Mouse (Mus musculus) monocyte, adult 5-6 weeks (primary cell): Measurements from ENCODE around the gene Mettl1. TPM values are rescaled to one million over a fixed set of nuclear protein-coding genes. Genes with fewer than 3 reads are reported as not detected.
"Not testable (repeated sequence)": the region's sequence is repeated elsewhere in the genome, so short reads cannot be mapped to it uniquely, and the experiment has no call there.

Experiments used
- ATAC-seq: fragments of 153-309, 156-312 bp; replicated peaks from 2 replicates; pipeline ENCODE4 v1.8.0; 2017; ENCODE audit warnings: mild to moderate bottlenecking; ENCODE audit not compliant: low TSS enrichment, insufficient number of reproducible peaks, severe bottlenecking, poor library complexity, low FRiP score
- total RNA-seq: library from RNA; stranded (forward); fragments of 200-1000, 200-491, 200-594 nt; gene quantifications from 3 replicates; pipeline ENCODE4 v1.2.3, GENCODE M21; 2017

Gene Mettl1
- total RNA-seq, 1 experiment from 2014 or later: 1.3 TPM

DNA sequence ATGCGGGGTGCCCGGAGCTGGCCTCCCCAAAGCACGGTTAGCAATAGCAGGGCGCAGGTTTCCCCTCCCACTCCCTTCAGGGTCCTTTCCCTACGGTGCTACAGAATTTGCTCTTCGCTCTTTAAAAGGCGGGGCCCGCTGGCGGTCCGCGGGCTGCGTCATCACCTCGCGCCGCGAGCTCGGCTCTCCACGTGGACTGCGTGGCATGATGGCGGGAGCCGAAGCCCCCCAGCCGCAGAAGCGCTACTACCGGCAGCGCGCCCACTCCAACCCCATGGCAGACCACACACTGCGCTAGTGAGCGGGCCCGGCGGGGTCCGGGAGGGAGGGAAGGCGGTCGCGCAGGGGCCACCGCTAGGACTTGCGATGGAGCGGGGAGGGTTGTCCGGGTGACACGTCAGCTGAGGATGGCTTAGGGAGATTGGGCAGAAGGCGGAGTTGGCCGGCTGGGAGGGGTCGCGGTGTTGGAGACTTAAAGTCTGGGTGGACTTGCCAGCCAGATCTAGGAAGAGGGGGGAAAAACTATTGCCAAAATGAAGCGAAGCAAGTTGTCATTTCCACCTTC is 642 bp downstream of the Mettl1 start:
- ATAC-seq: peak; percentile 61

GRCm38 (mm10) chr10:127042468-127043115 is 1.4 kb downstream of the Mettl1 start:
- ATAC-seq: no peak

DNA sequence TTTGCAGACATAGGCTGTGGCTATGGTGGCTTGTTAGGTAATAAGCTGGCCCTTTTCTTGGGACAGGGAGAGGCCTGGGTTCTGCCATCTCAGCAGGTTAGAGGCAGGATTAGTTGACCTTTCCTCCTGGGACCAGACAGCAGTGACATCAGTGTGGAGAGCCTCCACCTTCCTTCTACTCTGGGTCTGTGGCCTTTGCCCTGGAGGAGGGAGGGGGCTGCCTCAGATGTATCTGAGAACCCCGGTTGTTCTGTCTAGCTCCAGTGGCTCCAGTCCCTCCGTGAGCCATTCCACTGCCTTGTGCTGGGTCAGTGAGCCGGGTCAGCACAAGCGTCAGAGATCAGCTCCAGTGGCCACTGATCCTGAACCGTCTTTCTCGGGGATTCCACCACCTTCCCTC is 2.0 kb downstream of the Mettl1 start:
- no peak for ATAC-seq

DNA sequence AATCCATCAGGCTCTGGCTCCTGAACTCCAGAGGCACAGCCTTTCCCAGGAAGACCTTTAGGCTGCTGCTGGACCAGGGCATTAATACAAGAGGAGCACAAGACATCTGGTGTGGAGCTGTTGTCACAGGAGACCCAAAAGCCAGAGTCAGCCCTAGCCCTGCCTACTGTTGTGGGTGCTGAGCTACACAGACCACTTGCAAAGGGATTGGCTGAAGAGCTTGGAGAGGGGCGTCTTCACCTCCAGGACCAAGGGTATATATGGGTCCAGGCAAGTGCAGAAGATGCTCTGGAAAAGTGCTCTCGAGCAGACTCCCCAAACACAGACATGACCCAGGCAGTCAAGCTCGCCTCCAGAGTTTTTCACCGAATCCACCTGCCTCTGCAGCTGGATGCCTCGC is 6.7 kb downstream of the Mettl1 start, which contains the start of gene Cyp27b1:
Gene Cyp27b1 (plus strand): TSS at position 297 of the 400 bp plus-strand sequence.
- ATAC-seq: no peak

DNA sequence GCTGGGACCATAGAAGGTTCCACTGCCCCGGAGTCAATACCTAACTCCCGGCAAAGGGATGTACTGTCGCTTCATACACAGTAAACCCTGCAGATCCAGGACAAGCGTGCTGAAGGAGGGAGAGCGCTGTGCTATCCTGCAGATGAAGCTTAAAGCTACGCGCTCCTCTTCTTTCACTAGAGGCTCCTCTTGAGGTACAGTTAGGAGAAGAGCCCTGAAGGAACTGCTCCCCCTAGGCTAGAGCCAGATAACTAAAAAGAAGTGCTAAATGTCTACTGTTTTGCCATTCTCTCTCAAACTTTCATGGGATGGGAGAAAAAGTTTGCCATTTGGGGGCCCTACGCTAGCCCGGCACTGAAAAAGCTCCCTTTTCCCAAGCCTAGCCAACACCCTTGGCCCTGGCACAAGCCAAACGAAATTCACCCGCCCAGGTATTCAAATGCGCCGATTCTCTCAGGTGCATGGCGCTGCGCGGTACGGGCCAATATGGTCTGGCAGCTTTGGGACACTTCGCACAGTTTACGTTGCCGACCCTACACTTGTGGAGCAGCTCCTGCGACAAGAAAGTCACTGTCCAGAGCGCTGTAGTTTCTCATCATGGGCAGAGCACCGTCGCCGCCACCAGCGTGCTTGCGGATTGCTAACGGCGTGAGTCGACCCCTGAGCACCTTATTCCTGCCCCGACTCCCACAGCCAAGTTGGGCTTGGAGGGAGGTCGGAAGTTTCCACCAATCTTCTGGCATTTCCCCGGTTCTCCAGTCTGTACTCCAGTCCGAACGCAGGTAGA is 7.6 kb downstream of the Mettl1 start:
- ATAC-seq: no peak

DNA sequence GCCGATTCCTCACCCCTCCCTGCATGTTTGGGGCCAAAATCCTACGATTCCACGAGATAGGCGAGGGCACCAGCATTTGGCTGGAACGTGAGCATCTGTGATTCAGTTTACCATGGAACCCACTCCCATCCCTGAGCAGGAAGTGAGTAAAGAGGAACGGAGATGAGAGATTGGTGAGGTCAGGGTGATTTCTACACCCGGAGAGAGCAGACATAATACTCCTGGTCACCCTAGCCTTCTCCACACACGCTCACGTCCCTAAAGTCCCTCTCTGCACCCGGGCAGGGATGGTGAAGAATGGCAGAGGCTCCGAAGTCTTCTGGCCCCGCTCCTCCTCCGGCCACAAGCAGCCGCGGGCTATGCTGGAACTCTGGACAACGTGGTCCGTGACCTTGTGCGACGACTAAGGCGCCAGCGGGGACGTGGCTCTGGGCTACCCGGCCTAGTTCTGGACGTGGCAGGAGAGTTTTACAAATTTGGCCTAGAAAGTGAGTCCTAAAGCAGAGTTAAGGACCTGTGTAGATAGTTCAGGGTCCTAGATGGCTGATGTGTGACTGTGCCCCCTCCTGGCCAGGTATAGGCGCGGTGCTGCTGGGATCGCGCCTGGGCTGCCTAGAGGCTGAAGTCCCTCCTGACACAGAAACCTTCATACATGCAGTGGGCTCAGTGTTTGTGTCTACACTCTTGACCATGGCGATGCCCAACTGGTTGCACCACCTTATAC is 8.3 kb downstream of the Mettl1 start:
- no peak for ATAC-seq

- 0 out of 2 replicates have a peak, but pooled peaks have one; percentile 12 for ATAC-seq
These were observed 8.9 kb downstream of the Mettl1 start for GRCm38 (mm10) chr10:127050119-127050474.

DNA sequence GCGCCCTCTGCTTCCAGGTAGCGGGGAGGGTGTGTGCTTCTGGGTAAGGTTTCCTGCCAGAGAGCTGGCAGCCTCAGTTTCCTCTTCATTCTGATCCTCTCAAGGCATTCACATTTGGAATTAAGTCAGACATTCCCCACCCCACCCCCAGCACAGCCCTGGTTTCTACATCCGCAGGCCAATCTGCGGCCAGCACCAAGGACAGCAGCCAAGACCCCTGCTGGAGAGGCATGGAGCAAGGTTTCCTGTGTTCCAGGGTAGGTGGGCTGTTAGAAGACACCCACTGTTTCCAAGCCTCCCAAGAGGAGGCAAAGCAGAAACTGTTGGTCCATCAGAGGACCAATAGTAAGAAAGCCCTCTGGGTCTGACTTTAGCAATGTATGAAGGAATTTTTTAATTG is 13.4 kb downstream of the Mettl1 start:
- no peak for ATAC-seq

DNA sequence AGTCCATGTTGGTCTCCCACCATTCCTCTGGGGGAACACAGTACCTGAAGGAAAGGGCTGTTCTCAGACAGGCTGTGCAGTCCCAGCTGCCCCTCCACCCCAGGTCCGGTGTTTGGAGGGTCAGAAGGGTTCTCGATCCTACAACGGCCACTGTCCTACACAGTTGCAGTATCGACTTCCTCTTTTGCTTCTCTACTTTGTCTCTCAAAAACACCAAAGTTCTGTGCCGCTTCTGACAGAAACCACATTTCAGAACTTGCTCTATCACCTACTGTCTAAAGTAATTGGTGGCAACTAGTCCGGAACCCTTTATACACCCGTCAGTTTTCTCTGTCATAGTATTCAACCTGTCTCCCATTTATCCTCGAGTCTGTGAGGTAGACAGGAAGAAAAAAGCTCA is 14.2 kb downstream of the Mettl1 start:
- no peak for ATAC-seq

GRCm38 (mm10) chr10:127056490-127056889 is 15.3 kb downstream of the Mettl1 start:
- no peak for ATAC-seq

DNA sequence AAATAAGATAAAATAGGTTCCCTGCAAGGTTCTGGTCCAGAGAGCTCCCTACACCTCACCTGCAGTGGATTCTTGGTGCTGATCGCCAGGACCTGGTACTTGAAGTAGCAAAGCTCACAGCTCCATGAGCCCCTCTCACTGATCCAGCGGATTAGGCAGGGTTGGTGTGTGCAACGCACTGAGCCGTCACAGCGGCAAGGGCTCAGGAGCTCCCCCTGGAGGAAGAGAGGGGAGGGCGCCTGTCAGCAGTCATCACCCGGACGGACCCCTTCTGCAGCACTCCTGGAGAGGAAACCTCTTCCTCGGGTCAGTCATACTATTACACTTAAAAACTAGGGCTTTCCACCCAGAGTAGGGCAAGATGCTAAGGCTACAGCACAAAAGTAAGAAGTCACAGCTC is 16.9 kb downstream of the Mettl1 start:
- peak; percentile 64 for ATAC-seq

GRCm38 (mm10) chr10:127058708-127059107 is 17.5 kb downstream of the Mettl1 start:
- no peak for ATAC-seq

DNA sequence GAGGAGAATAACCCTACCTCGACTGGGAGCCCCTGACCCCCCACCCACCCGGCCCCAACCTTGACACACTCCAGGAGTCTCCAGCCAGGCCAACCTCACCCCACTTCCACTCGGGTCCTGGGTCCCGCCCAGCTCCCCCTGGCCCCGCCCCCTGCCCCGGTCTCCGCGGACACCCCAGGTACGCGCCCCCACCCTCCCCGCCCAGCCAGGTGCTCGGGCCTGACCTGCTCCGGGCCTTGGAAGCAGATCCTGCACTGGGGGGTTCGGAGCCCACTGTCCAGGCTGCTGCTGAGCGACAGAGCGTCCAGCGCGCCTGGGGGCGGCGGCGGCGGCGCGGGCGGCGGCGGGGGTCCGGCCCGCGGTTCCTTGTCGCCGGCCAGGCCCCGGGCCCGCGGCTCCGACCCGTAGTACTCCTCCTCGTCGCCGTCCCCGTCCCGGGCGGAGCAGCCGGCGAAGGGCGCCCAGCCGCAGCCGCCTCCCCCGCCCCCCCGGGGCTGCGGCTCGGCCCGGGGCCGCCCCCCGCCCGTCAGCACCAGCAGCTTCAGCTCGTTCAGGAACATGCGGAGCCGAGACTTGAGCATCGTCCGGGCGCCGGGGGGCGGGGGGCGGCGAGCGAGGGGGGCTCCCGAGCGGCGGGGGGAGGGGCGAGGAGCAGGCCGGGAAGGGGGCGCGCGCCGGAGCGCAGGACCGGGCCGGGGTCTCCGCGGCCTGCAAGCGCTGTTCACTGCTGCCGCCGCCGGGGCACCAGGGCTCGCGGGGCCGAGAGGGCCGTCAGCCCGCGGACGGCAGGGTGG is 18.2 kb downstream of the Mettl1 start:
- no peak for ATAC-seq

DNA sequence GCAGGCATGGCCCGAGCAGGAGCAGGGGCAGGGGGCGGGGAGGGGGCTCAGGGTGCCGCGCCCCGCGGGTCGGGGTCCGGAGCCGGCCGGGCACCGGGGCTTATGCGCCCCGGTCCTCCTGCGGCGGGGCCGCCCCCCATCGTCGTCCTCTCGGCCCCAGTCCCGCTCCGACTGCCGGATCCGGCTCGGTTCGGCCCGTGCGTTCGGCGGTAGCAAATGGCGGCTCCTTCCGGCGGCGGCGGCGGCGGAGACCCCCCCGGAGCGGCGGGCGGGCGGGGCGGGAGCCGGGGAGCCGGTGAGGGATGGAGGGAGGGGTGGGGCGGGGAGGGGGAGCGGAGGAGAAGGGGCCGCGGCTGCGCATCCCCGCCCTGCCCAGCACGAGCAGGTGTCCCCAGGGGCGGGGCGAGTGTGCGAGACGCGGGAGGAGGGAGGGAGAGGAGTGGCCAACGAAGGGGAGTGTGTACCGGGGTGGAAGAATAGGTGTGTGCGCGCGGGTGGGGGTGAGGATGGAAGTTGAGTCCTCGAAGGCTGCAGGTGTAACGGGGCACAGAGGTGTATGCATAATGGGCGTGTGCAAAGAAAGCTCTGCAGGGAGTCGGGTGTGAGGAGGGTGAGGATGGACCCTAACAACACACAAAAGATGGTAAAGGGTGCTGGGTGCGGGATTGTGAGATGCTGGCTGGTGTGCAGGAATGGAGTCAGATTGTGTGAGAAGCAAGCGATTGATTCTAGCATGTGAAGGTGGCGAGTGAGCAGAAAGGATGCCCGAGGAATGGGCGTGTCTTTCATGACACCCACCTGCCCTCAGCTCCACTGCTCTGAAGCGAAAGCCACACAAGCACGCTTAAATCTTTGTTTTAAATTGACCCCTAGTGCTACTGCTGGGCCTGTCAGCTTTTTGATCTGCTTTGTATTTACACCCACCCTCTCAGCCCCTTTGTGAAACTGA is 19.0 kb downstream of the Mettl1 start, which contains the start of gene March9:
Gene March9 (minus strand): TSS at position 217 of the 949 bp plus-strand sequence.
- ATAC-seq: no peak

DNA sequence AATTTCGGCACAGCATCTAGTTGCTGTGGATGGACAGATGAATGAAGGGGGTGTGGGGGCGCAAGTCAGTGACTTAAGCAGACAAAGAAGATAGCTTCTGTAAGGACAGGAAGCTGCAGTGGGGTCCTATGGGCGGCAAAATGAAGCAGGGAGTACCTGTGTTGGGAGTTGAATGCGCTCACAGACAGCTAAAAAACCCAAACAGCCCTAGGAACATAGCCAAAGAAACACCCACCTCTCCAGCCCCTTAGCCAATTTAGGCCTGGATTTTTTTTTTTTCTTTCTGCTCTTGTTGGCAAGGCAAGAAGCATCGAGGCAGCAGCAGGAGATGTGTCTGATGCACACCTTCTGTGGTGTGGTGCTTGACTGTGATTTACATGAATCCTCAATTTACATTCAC is 19.9 kb downstream of the Mettl1 start:
- ATAC-seq: no peak

DNA sequence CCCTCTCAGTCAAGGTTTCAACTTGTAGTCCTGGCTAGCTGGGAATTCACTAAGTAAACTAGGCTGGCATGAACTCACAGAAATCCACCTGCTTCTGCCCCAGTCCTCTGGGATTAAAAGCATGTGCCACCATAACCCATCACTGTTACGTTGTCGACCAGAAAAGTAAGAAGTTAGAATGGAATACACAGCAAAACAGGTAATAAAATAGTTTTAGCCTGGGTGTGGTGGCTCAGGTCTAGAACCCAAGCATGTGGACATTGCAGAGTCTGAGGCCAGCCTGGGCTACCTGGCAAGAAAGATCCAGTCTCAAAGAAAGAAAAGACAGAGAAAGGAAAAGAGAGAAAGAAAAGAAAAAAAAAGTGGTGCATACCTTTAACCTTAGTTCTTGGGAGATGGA is 20.3 kb downstream of the Mettl1 start:
- ATAC-seq: no peak

DNA sequence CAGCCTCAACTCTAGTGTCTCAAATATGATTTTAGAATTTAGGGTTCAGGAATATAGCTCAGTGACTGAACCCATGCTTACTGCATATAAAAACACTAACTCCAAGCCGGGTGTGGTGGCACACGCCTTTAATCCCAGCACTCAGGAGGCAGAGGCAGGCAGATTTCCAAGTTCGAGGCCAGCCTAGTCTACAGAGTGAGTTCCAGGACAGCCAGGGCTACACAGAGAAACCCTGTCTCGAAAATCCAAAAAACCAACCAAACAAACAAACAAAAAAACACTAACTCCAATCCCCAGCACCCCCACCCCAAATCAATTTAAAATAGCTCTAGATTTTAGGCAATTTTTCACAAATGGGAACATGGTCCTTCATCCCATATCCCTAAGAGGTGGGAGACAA is 20.9 kb downstream of the Mettl1 start:
- not testable (repeated sequence) for ATAC-seq
